Mouse (Mus musculus) ES-Bruce4 (cell line): ENCODE measurements around the gene Cfap74. TPM values are rescaled to one million over a fixed set of nuclear protein-coding genes. Genes with fewer than 3 reads are reported as not detected.
"Not testable (repeated sequence)": the region's sequence is repeated elsewhere in the genome, so short reads cannot be mapped to it uniquely, and the experiment has no call there.

Source experiments
- H3K27ac ChIP-seq: 2 replicates; pipeline ENCODE4 v1.5.1; 2012; ENCODE audit warnings: low read length, inconsistent platforms; ENCODE audit not compliant: insufficient read depth
- H3K27me3 ChIP-seq: 2 replicates; pipeline ENCODE4 v1.6.1; 2012; ENCODE audit warnings: mild to moderate bottlenecking, low read length, inconsistent platforms; ENCODE audit not compliant: control insufficient read depth, poor library complexity, insufficient read depth, severe bottlenecking
- H3K36me3 ChIP-seq: 2 replicates; pipeline ENCODE4 v1.6.1; 2012; ENCODE audit warnings: inconsistent platforms, mild to moderate bottlenecking, low read length, moderate library complexity; ENCODE audit not compliant: control insufficient read depth, poor library complexity, insufficient read depth, severe bottlenecking
- H3K4me1 ChIP-seq: one replicate; pipeline ENCODE4 v1.8.1; 2011; ENCODE audit warnings: low read length; ENCODE audit not compliant: control insufficient read depth, insufficient read depth
- H3K4me3 ChIP-seq: 2 replicates; pipeline ENCODE4 v1.5.1; 2011; ENCODE audit warnings: low read depth, mild to moderate bottlenecking, low read length
- H3K9ac ChIP-seq: 2 replicates; pipeline ENCODE4 v1.6.1; 2012; ENCODE audit warnings: low read depth, mild to moderate bottlenecking, inconsistent platforms; ENCODE audit not compliant: poor library complexity, severe bottlenecking
- H3K9me3 ChIP-seq: replicated peaks from 2 replicates; pipeline ENCODE4 v1.6.1; 2012; ENCODE audit warnings: mild to moderate bottlenecking, low read length, inconsistent platforms; ENCODE audit not compliant: control insufficient read depth, poor library complexity, insufficient read depth, severe bottlenecking
- CTCF ChIP-seq: IDR thresholded peaks from one replicate; pipeline ENCODE4 v1.8.1; 2011; ENCODE audit warnings: low read depth, low read length
- EP300 ChIP-seq: IDR thresholded peaks from 2 replicates; pipeline ENCODE4 v1.6.1; 2011; ENCODE audit warnings: low read depth, low read length; ENCODE audit not compliant: insufficient read depth
- POLR2A ChIP-seq: IDR thresholded peaks from one replicate; pipeline ENCODE4 v1.8.1; 2011; ENCODE audit warnings: low read length; ENCODE audit not compliant: insufficient read depth
- polyA plus RNA-seq: library from polyadenylated mRNA; stranded (reverse); fragments of >200 nt; gene quantifications from 2 replicates; pipeline ENCODE4 v1.2.4, GENCODE M21; 2011; ENCODE audit warnings: low read depth; ENCODE audit not compliant: missing spikeins, insufficient read depth, insufficient read length

Gene Cfap74
- polyA plus RNA-seq, 1 experiment: 3.3 TPM

- H3K9ac ChIP-seq: no peak overlapping the region
Observed at GRCm38 (mm10) chr4:155469590-155470262, 60.7 kb downstream of the Cfap74 start.

GRCm38 (mm10) chr4:155470263-155470953 is 61.4 kb downstream of the Cfap74 start:
- H3K9ac ChIP-seq: no peak overlapping the region
- no peaks in the 10 kb centered on the region for H3K36me3 ChIP-seq
- no peak overlapping the region for H3K27ac ChIP-seq
- no peaks in the 10 kb centered on the region for H3K9me3 ChIP-seq
- no peak overlapping the region for H3K4me3 ChIP-seq
- no peaks in the 10 kb centered on the region for H3K4me1 ChIP-seq
- no peak for TF ChIP-seq CTCF
- no peak for TF ChIP-seq POLR2A
- H3K27me3 ChIP-seq: no peaks in the 10 kb centered on the region

More at GRCm38 (mm10) chr4:155469590-155470262, 60.7 kb downstream of the Cfap74 start:
- H3K9me3 ChIP-seq: no peaks in the 10 kb centered on the region
- TF ChIP-seq POLR2A (no peak), CTCF (no peak), EP300 (no peak)
- H3K36me3 ChIP-seq: no peaks in the 10 kb centered on the region
- H3K27me3 ChIP-seq: no peaks in the 10 kb centered on the region
- no peak overlapping the region for H3K27ac ChIP-seq
- peak overlapping the region; percentile 49 for H3K4me3 ChIP-seq
- H3K4me1 ChIP-seq: no peaks in the 10 kb centered on the region

DNA sequence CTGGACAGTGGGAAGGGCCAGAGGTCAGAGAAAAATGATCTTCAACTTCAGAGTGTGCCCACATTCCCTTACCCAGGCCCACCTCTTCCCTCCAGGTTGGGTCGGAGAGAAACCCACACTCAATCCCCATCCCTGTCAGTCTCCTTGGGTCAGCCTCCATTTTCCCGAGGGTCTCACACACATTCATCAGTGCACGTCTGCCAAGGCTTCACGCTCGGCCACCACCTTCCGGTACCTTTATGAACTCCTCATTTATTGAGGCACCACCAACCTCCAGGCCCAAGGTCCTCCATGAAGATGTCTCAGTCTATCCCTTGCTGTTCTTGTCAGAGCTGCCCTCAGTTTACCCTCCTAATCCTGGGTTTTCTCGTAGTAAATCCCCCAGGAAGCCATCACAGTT is 62.0 kb downstream of the Cfap74 start:
- Histone ChIP-seq H3K4me3 (no peak overlapping the region), H3K4me1 (no peaks in the 10 kb centered on the region), H3K9me3 (no peaks in the 10 kb centered on the region), H3K27me3 (no peaks in the 10 kb centered on the region), H3K36me3 (no peaks in the 10 kb centered on the region), H3K9ac (no peak overlapping the region), H3K27ac (no peak overlapping the region)
- no peak for TF ChIP-seq POLR2A
- no peak for TF ChIP-seq EP300
- TF ChIP-seq CTCF: no peak

GRCm38 (mm10) chr4:155471406-155471805 is 62.4 kb downstream of the Cfap74 start:
- no peaks in the 10 kb centered on the region for H3K9me3 ChIP-seq
- no peak overlapping the region for H3K27ac ChIP-seq
- no peaks in the 10 kb centered on the region for H3K4me1 ChIP-seq
- no peak overlapping the region for H3K9ac ChIP-seq
- H3K36me3 ChIP-seq: no peaks in the 10 kb centered on the region
- H3K4me3 ChIP-seq: no peak overlapping the region
- no peaks in the 10 kb centered on the region for H3K27me3 ChIP-seq
- TF ChIP-seq CTCF (no peak), EP300 (no peak), POLR2A (no peak)

DNA sequence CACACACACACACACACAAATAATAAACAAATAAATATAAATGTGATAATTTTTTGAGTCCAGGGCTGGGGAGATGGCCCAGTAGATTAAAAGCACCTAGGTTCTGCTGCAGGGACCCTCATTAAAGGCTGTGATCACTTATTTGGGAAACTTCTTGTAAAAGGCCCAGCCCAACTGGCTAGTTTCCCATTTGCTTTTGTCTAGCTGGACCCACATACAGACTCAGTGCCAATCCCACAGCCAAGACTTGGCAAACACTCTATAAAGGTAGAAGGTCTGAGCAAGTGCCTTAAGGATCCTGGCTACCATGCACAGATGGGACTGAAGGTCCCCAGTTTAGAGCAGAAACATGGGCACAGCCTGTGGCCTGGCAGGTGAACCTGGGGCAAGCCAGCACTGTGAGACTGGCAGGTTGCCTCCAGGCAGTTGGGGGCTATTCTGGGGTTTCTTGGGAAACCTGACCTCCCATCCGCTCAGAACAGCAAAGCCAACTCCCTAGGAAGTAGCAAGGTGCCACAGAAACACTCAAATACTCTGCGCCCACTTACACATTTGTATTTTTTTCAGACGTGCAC is 63.8 kb downstream of the Cfap74 start:
- Histone ChIP-seq H3K36me3 (no peaks in the 10 kb centered on the region), H3K4me3 (no peak overlapping the region), H3K9ac (no peak overlapping the region), H3K9me3 (no peaks in the 10 kb centered on the region), H3K27me3 (no peaks in the 10 kb centered on the region), H3K27ac (no peak overlapping the region), H3K4me1 (no peaks in the 10 kb centered on the region)
- TF ChIP-seq EP300 (no peak), CTCF (no peak), POLR2A (no peak)

- Histone ChIP-seq H3K4me1 (no peaks in the 10 kb centered on the region), H3K27me3 (no peaks in the 10 kb centered on the region), H3K9ac (no peak overlapping the region), H3K27ac (no peak overlapping the region), H3K4me3 (no peak overlapping the region), H3K9me3 (no peaks in the 10 kb centered on the region), H3K36me3 (no peaks in the 10 kb centered on the region)
- TF ChIP-seq CTCF (no peak), EP300 (no peak), POLR2A (no peak)
Observed at GRCm38 (mm10) chr4:155473319-155473718, 64.3 kb downstream of the Cfap74 start.

GRCm38 (mm10) chr4:155473796-155474195 is 64.8 kb downstream of the Cfap74 start:
- H3K4me3 ChIP-seq, H3K36me3 ChIP-seq, H3K27ac ChIP-seq, H3K27me3 ChIP-seq, H3K4me1 ChIP-seq, H3K9me3 ChIP-seq, H3K9ac ChIP-seq: not testable (repeated sequence)
